Mouse (Mus musculus) limb, embryonic 15.5 days (tissue): Measurements from ENCODE around the gene Pgap2. TPM values are rescaled to one million over a fixed set of nuclear protein-coding genes. Genes with fewer than 3 reads are reported as not detected.

Source experiments
- ATAC-seq: fragments of 200-750 bp; cut with Nextera tagmentation; 2 replicates; pipeline ENCODE4 v1.8.0; 2017; ENCODE audit warnings: low read depth, moderate TSS enrichment; ENCODE audit not compliant: insufficient number of reproducible peaks, low FRiP score, low TSS enrichment
- H3K27ac ChIP-seq: fragments of 300-500 bp; sonication (generic); 2 replicates; pipeline ENCODE4 v1.5.1; 2015; ENCODE audit warnings: moderate library complexity, mild to moderate bottlenecking, inconsistent platforms
- H3K27me3 ChIP-seq: fragments of 300-500 bp; sonication (generic); 2 replicates; pipeline ENCODE4 v1.6.1; 2015; ENCODE audit warnings: inconsistent platforms
- H3K36me3 ChIP-seq: fragments of 300-500 bp; sonication (generic); 2 replicates; pipeline ENCODE4 v1.6.1; 2015; ENCODE audit warnings: inconsistent platforms
- H3K4me1 ChIP-seq: fragments of 300-500 bp; sonication (generic); 2 replicates; pipeline ENCODE4 v1.6.1; 2015; ENCODE audit warnings: inconsistent platforms
- H3K4me2 ChIP-seq: fragments of 300-500 bp; sonication (generic); 2 replicates; pipeline ENCODE4 v1.6.1; 2015; ENCODE audit warnings: mild to moderate bottlenecking, inconsistent platforms
- H3K4me3 ChIP-seq: fragments of 300-500 bp; sonication (generic); 2 replicates; pipeline ENCODE4 v1.5.1; 2015; ENCODE audit warnings: mild to moderate bottlenecking, inconsistent platforms
- H3K9ac ChIP-seq: fragments of 300-500 bp; sonication (generic); 2 replicates; pipeline ENCODE4 v1.6.1; 2015; ENCODE audit warnings: inconsistent platforms
- H3K9me3 ChIP-seq: fragments of 300-500 bp; sonication (generic); 2 replicates; pipeline ENCODE4 v1.6.1; 2016; ENCODE audit warnings: inconsistent platforms
- WGBS: fragments of 180-500 bp; shearing (Covaris S2); methylation state at CpG from one replicate; pipeline ENCODE4 v1.1.7; 2015; 5-methylcytosine and 5-hydroxymethylcytosine counted together
- polyA plus RNA-seq: library from polyadenylated mRNA; unstranded; fragments of >200 nt; fragmentation: Nextera tagmentation; extraction: Ambion mirVana; gene quantifications from 2 replicates; pipeline ENCODE4 v1.2.1, GENCODE M21; 2015

Pgap2 gene
- polyA plus RNA-seq, result 92.5 and 97.2 TPM in 2 replicates

GRCm38 (mm10) chr7:102209756-102210721, at the start of gene Pgap2, which contains the start of gene Nup98:
Gene Pgap2 (plus strand): TSS chr7:102210208.
Gene Nup98 (minus strand): TSS chr7:102210176.
- peaks cover 10% of the 10 kb centered on the region for H3K4me1 ChIP-seq
- H3K27me3 ChIP-seq, result no peaks in the 10 kb centered on the region
- WGBS, result under 1% methylated on average over 87 of the region's 87 CpGs
- H3K9me3 ChIP-seq, result no peaks in the 10 kb centered on the region
- peak within 1 kb of the TSS; percentile 95 for H3K27ac ChIP-seq
- H3K4me3 ChIP-seq, result peak within 1 kb of the TSS; percentile 85
- no peaks in the 10 kb centered on the region for H3K36me3 ChIP-seq
- H3K4me2 ChIP-seq, result peak within 1 kb of the TSS; percentile 62
- H3K9ac ChIP-seq, result peak within 1 kb of the TSS; percentile 77
- peak; percentile 99 for ATAC-seq

GRCm38 (mm10) chr7:102170300-102170699, 39.7 kb upstream of the Pgap2 start:
- H3K4me1 ChIP-seq, result no peaks in the 10 kb centered on the region
- H3K9ac ChIP-seq, result no peak overlapping the region
- no peaks in the 10 kb centered on the region for H3K9me3 ChIP-seq
- no peaks in the 10 kb centered on the region for H3K27me3 ChIP-seq
- H3K36me3 ChIP-seq, result peaks cover 34% of the 10 kb centered on the region
- H3K4me3 ChIP-seq, result no peak overlapping the region
- no peak overlapping the region for H3K4me2 ChIP-seq
- no peak overlapping the region for H3K27ac ChIP-seq
- ATAC-seq, result no peak

- 87% methylated on average over 3 of the region's 3 CpGs for WGBS
- no peak for ATAC-seq
- H3K4me2 ChIP-seq, result no peak overlapping the region
- no peaks in the 10 kb centered on the region for H3K27me3 ChIP-seq
- H3K9ac ChIP-seq, result no peak overlapping the region
- H3K36me3 ChIP-seq, result peaks cover 60% of the 10 kb centered on the region
- no peak overlapping the region for H3K27ac ChIP-seq
- H3K4me3 ChIP-seq, result no peak overlapping the region
- no peaks in the 10 kb centered on the region for H3K9me3 ChIP-seq
- H3K4me1 ChIP-seq, result no peaks in the 10 kb centered on the region
Measured at GRCm38 (mm10) chr7:102183849-102184248, 26.2 kb upstream of the Pgap2 start.

GRCm38 (mm10) chr7:102192356-102192755, 17.7 kb upstream of the Pgap2 start:
- no peak overlapping the region for H3K4me3 ChIP-seq
- peaks cover 57% of the 10 kb centered on the region for H3K36me3 ChIP-seq
- H3K27ac ChIP-seq, result no peak overlapping the region
- WGBS, result 92% methylated on average over 1 of the region's 1 CpGs
- ATAC-seq, result no peak
- no peaks in the 10 kb centered on the region for H3K27me3 ChIP-seq
- no peak overlapping the region for H3K9ac ChIP-seq
- H3K4me2 ChIP-seq, result no peak overlapping the region
- H3K4me1 ChIP-seq, result no peaks in the 10 kb centered on the region
- no peaks in the 10 kb centered on the region for H3K9me3 ChIP-seq

- Histone ChIP-seq H3K4me2 (no peak overlapping the region), H3K4me1 (no peaks in the 10 kb centered on the region), H3K4me3 (no peak overlapping the region), H3K27ac (no peak overlapping the region), H3K27me3 (no peaks in the 10 kb centered on the region), H3K9me3 (no peaks in the 10 kb centered on the region), H3K9ac (no peak overlapping the region), H3K36me3 (no peaks in the 10 kb centered on the region; the same call in 1 of the 2 replicates)
- WGBS, result 86% methylated on average over 3 of the region's 3 CpGs
- ATAC-seq, result no peak
Measured at GRCm38 (mm10) chr7:102200576-102200975, 9.4 kb upstream of the Pgap2 start.

- no peaks in the 10 kb centered on the region for H3K9me3 ChIP-seq
- no peaks in the 10 kb centered on the region for H3K27me3 ChIP-seq
- no peak overlapping the region for H3K4me3 ChIP-seq
- no peak for ATAC-seq
- H3K9ac ChIP-seq, result no peak overlapping the region
- no peak overlapping the region for H3K27ac ChIP-seq
- no peaks in the 10 kb centered on the region; the same call in 1 of the 2 replicates for H3K36me3 ChIP-seq
- H3K4me2 ChIP-seq, result no peak overlapping the region
- H3K4me1 ChIP-seq, result no peaks in the 10 kb centered on the region
Measured at GRCm38 (mm10) chr7:102200996-102201785, 8.8 kb upstream of the Pgap2 start.

GRCm38 (mm10) chr7:102204296-102204857, 5.6 kb upstream of the Pgap2 start:
- ATAC-seq, result no peak
- WGBS, result 86% methylated on average over 3 of the region's 3 CpGs
- H3K9me3 ChIP-seq, result no peaks in the 10 kb centered on the region

GRCm38 (mm10) chr7:102205646-102206045, 4.4 kb upstream of the Pgap2 start:
- Histone ChIP-seq H3K4me3 (no peak overlapping the region), H3K4me2 (no peak overlapping the region), H3K4me1 (peaks cover 10% of the 10 kb centered on the region), H3K27ac (no peak overlapping the region), H3K9ac (no peak overlapping the region), H3K36me3 (no peaks in the 10 kb centered on the region; the same call in 1 of the 2 replicates), H3K9me3 (no peaks in the 10 kb centered on the region), H3K27me3 (no peaks in the 10 kb centered on the region)
- WGBS, result 72% methylated on average over 1 of the region's 1 CpGs
- ATAC-seq, result no peak

More at GRCm38 (mm10) chr7:102204296-102204857, 5.6 kb upstream of the Pgap2 start:
- peaks cover 10% of the 10 kb centered on the region for H3K4me1 ChIP-seq
- H3K4me2 ChIP-seq, result no peak overlapping the region
- no peak overlapping the region for H3K27ac ChIP-seq
- no peak overlapping the region for H3K4me3 ChIP-seq
- no peak overlapping the region for H3K9ac ChIP-seq
- H3K36me3 ChIP-seq, result no peaks in the 10 kb centered on the region; the same call in 1 of the 2 replicates
- H3K27me3 ChIP-seq, result no peaks in the 10 kb centered on the region

- Histone ChIP-seq H3K4me2 (peak overlapping the region; percentile 61), H3K9me3 (no peaks in the 10 kb centered on the region), H3K27me3 (no peaks in the 10 kb centered on the region), H3K27ac (no peak overlapping the region), H3K4me3 (peak overlapping the region; percentile 85), H3K9ac (peak overlapping the region; percentile 77), H3K36me3 (no peaks in the 10 kb centered on the region; the same call in 1 of the 2 replicates), H3K4me1 (peaks cover 10% of the 10 kb centered on the region)
- WGBS, result 48% methylated on average over 4 of the region's 4 CpGs
- no peak for ATAC-seq
Measured at GRCm38 (mm10) chr7:102208806-102209363, 1.1 kb upstream of the Pgap2 start.

GRCm38 (mm10) chr7:102211071-102211470, 1.1 kb downstream of the Pgap2 start:
- no peak for ATAC-seq
- no peaks in the 10 kb centered on the region for H3K27me3 ChIP-seq
- H3K9me3 ChIP-seq, result no peaks in the 10 kb centered on the region
- H3K27ac ChIP-seq, result peak overlapping the region; percentile 93
- peak overlapping the region; percentile 39; the same call in 1 of the 2 replicates for H3K9ac ChIP-seq
- no peaks in the 10 kb centered on the region for H3K36me3 ChIP-seq
- H3K4me3 ChIP-seq, result peak overlapping the region; percentile 85
- WGBS, result 68% methylated on average over 3 of the region's 3 CpGs
- peaks cover 10% of the 10 kb centered on the region for H3K4me1 ChIP-seq
- peak overlapping the region; percentile 62 for H3K4me2 ChIP-seq

GRCm38 (mm10) chr7:102221899-102222298, 11.9 kb downstream of the Pgap2 start:
- peak overlapping the region; percentile 77; the same call in 1 of the 2 replicates for H3K4me2 ChIP-seq
- ATAC-seq, result no peak
- H3K9me3 ChIP-seq, result no peaks in the 10 kb centered on the region
- H3K4me1 ChIP-seq, result no peaks in the 10 kb centered on the region
- no peaks in the 10 kb centered on the region for H3K27me3 ChIP-seq
- H3K27ac ChIP-seq, result no peak overlapping the region
- H3K9ac ChIP-seq, result no peak overlapping the region
- no peak overlapping the region for H3K4me3 ChIP-seq
- WGBS, result 38% methylated on average over 1 of the region's 1 CpGs
- peaks cover 4% of the 10 kb centered on the region; the same call in 1 of the 2 replicates for H3K36me3 ChIP-seq
